Mouse (Mus musculus) bone marrow, adult 2 months (tissue): Measurements from ENCODE around the gene Pnpla5.

ENCODE experiments used
- CTCF ChIP-seq: fragments of 200-500 bp; IDR thresholded peaks from 2 replicates; pipeline ENCODE4 v1.5.1; 2011; ENCODE audit warnings: low read length, control low read depth; ENCODE audit not compliant: control insufficient read depth, insufficient read depth
- POLR2A ChIP-seq: fragments of 200-500 bp; IDR thresholded peaks from 2 replicates; pipeline ENCODE4 v1.6.1; 2011; ENCODE audit warnings: low read depth, mild to moderate bottlenecking, control low read depth, low read length, borderline replicate concordance; ENCODE audit not compliant: control insufficient read depth

GRCm38 (mm10) chr15:84065701-84066100, 57.3 kb downstream of the Pnpla5 start:
- TF ChIP-seq POLR2A: no peak
- peak; percentile 38; the same call in 1 of the 2 replicates for TF ChIP-seq CTCF
